Mouse (Mus musculus): ENCODE results near the gene Proser1.

Gene Proser1

DNA sequence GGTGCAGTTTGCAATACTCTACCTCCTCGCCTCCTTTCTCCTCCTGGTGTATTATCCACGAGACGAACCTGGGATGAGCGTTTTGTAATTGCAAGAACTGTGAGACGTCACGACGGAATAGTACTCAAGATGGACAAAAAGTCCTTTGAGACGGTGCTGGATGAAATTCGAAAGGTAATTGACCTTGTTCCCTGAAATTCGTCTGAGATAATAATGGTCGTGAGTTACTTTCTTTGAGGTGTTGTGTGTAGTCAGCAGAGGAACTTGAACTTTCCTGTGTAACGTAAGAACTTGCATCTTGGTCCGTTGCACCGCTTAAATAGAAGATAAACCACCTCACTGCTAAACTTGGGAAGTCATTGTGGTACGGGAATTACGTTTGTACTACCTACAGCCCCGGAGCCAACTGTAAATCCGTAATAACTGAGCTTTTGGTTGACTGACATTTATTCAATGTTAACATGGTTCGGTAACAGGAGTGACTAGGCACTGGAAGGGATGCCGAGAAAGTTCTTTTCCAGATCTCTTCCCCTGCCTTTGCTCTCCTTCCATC is 756 bp downstream of the Proser1 start:
- in situ Hi-C loops (cut with MboI, MseI), result loop anchor here (10.0 kb wide), 1 partner anchor 401 kb away; the partner anchor contains the start of gene Ufm1

GRCm38 (mm10) chr3:53465330-53465729 is 1.9 kb downstream of the Proser1 start:
- in situ Hi-C loops (cut with MboI, MseI), result loop anchor here (10.0 kb wide), 1 partner anchor 399 kb away; the partner anchor contains the start of gene Ufm1

GRCm38 (mm10) chr3:53466481-53466880 is 3.0 kb downstream of the Proser1 start:
- in situ Hi-C loops (cut with MboI, MseI), result loop anchor here (10.0 kb wide), 1 partner anchor 398 kb away; the partner anchor contains the start of gene Ufm1

DNA sequence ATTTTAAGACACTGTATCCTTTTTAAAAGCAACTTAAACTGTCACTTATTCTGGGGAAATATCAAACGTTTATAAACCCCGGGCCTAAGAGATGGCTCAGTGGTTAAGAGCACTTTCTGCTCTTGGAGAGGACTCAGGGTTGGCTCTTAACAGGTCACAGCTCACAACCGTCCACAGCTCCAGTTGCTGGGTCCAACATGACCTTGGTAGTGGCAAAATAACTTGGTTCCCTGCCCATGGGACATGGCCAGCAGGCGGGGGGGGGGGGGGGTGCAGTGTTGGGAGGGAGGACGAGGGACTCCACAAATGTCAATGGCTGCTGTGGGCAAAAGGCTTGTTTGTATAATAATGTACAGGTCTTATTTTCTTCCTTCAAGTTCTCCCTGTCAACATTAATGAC is 3.9 kb downstream of the Proser1 start:
- in situ Hi-C loops (cut with MboI, MseI), result loop anchor here (10.0 kb wide), 1 partner anchor 397 kb away; the partner anchor contains the start of gene Ufm1

DNA sequence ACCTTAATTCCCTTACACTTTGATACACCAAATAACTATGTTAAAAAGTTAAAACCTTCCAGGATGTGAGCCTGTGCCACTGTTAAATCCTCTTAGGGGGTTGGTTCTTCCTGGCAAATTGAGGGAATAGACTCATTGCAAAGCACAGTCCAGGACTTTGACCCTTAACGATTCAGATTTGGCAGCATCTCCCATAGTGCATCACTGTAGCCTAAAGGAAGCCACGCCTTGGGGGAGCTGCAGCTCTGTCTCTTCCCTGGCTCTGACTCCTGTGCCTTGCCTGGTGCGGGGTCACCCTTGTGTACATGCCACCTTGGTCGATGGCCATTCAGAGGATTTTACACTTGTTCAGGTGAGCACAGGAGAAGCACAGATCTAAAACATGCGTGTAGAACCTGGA is 6.2 kb downstream of the Proser1 start:
- in situ Hi-C loops (cut with MboI, MseI), result loop anchor here (10.0 kb wide), 1 partner anchor 395 kb away; the partner anchor contains the start of gene Ufm1

- in situ Hi-C loops (cut with MboI, MseI), result no loop called here
These were observed 8.6 kb downstream of the Proser1 start for GRCm38 (mm10) chr3:53472061-53472460.

DNA sequence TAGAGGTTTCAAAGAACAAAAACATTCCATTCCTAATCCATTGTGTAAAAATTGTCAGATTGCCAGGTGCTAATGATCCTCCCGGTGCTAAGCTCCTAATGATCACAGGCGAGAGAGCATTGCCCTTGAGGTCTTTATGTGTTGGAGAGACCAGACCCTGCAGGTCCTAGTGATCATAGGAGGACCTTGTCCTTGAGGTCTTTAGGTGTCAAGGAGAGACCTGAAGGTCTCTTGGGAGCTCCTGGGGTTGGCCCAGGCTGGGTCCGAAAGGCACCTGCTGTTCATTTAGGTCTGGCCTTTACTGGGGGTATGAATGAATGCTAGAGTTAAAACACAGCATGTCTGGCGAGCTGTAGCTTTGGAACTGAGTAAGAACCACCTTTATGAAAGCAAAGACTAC is 10.7 kb downstream of the Proser1 start:
- in situ Hi-C loops (cut with MboI, MseI), result no loop called here

GRCm38 (mm10) chr3:53475889-53476288 is 12.4 kb downstream of the Proser1 start:
- in situ Hi-C loops (cut with MboI, MseI), result no loop called here

DNA sequence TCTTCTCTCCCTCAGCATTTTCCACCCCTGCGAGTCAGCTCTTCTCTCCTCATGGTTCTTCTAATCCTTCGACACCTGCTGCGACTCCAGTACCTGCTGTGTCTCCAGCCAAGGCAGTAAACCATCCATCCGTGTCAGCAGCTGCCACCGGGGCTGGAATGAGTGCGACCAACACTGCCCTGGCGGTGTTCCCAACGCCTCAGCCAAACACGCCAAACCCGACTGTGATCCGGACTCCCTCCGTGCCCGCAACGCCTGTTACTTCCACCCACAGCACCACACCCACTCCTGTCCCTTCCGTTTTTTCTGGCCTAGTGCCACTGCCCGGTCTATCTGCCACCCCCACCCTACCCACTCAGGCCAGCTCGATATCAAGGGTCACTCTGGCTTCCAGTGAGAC is 14.0 kb downstream of the Proser1 start:
- in situ Hi-C loops (cut with MboI, MseI), result no loop called here

GRCm38 (mm10) chr3:53478419-53479046 is 15.1 kb downstream of the Proser1 start:
- in situ Hi-C loops (cut with MboI, MseI), result no loop called here

- in situ Hi-C loops (cut with MboI, MseI), result no loop called here
These were observed 20.1 kb downstream of the Proser1 start for GRCm38 (mm10) chr3:53483414-53484059.

- in situ Hi-C loops (cut with MboI, MseI), result no loop called here
These were observed 23.1 kb downstream of the Proser1 start for GRCm38 (mm10) chr3:53486561-53486960.

- in situ Hi-C loops (cut with MboI, MseI), result no loop called here
These were observed 23.6 kb downstream of the Proser1 start for GRCm38 (mm10) chr3:53486996-53487576.

- in situ Hi-C loops (cut with MboI, MseI), result no loop called here
These were observed 24.9 kb downstream of the Proser1 start, which contains the start of gene Stoml3 for GRCm38 (mm10) chr3:53488353-53488752. Gene Stoml3, plus strand, starts transcription at chr3:53488653.

DNA sequence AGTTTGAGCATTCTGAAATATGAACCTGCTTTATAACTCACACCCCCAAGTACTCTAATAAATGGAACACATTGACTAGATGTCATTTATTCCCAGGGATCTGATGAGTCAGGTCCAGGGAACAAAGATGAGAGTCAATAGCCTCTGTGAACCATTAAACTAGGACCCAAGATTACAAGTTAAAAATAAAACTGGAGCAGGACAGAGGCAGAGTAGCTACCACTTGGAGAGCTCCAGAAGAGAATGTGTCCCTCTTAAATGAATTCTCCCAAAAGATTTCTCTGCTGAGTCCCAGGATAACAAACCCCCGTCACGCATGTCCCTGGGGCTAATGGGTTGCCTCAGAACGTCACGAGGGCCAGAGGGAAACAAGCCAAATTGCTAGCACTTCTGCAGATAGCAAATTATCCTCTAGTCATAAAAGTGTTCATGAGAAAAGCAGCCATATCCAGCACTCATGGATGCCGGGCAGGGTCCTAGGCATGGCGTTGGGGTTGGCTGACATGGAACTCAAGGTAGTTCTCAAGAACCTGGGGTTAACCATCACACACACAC is 35.0 kb downstream of the Proser1 start:
- in situ Hi-C loops (cut with MboI, MseI), result no loop called here

DNA sequence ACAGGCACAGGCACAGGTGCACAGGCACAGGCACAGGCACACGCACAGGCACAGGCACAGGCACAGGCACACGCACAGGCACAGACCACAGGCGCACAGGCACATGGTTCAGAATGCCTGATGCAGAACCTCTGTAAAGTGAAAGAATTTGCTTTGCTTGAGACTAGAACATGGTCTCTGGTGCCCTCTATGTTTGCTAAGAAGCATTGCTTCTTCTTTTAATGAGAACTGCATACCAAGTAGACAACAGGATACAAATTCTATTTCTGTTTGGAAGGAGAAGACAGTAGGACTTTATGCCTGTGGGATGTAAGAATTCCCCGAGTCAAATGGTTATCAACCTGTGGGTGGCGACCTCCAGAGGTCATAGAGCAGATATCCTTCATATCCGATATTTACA is 39.0 kb downstream of the Proser1 start:
- in situ Hi-C loops (cut with MboI, MseI), result no loop called here

GRCm38 (mm10) chr3:53513096-53513495 is 49.6 kb downstream of the Proser1 start:
- in situ Hi-C loops (cut with MboI, MseI), result no loop called here

- in situ Hi-C loops (cut with MboI, MseI), result no loop called here
These were observed 51.0 kb downstream of the Proser1 start for GRCm38 (mm10) chr3:53514221-53515065.

GRCm38 (mm10) chr3:53522794-53523193 is 59.3 kb downstream of the Proser1 start:
- in situ Hi-C loops (cut with MboI, MseI), result no loop called here

DNA sequence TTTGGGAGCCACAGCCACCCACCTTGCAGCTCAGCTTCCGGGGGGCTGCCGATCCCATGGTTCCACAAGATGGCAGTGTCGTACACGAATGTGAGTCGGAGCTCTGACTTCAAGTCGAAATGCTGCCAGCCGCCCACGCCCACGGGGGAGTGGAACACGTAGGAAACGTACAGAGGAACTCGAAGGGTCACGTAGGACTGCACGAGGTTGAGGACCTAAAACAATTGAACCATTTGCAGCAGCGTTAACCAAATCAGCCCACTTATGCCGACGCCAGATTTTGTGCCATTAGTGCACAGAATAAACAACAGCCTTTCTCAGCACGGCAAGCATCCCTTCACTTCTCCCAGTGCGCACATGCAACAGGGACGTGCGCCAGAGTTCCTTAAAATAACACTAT is 62.3 kb downstream of the Proser1 start:
- in situ Hi-C loops (cut with MboI, MseI), result no loop called here

DNA sequence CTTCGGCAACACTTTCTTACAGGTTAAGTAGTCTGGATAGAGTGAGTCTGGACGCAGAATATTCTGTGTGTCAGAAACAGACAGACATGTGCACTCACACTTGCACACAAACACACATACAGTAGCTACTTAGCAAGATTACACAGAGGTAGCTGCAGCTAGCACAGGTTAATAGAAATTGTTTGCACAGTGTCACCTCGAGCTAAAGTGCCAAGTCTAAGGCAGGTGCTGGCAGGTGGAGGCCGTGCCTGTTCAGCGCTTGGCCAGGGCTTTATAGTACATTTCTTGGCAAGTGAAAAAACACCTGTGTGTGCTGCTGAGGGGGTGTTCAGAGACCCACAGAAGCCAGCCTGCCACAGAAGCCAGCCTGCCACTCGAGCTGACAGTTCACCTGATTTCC is 66.8 kb downstream of the Proser1 start:
- in situ Hi-C loops (cut with MboI, MseI), result no loop called here

Data from T-helper 1 cell (primary cell).